Mouse (Mus musculus): Measurements from ENCODE around the gene Srgap2. TPM values are rescaled to one million over a fixed set of nuclear protein-coding genes. Genes with fewer than 3 reads are reported as not detected.

The Srgap2 gene
- polyA plus RNA-seq, 1 experiment from 2014 or later = 25.3 TPM

GRCm38 (mm10) chr1:131546798-131547690 is 19.9 kb upstream of the Srgap2 start:
- Histone ChIP-seq H3K4me3 (no peak overlapping the region), H3K4me1 (no peaks in the 10 kb centered on the region), H3K4me2 (no peak overlapping the region), H3K36me3 (replicated peaks) (no peaks in the 10 kb centered on the region), H3K27ac (no peak overlapping the region), H3K9me3 (no peaks in the 10 kb centered on the region), H3K27me3 (replicated peaks) (no peaks in the 10 kb centered on the region), H3K9ac (no peak overlapping the region)
- WGBS = 84% methylated on average over 13 of the region's 13 CpGs
- ATAC-seq (replicated peaks) = no peak

- Histone ChIP-seq H3K36me3 (replicated peaks) (no peaks in the 10 kb centered on the region), H3K9me3 (no peaks in the 10 kb centered on the region), H3K27ac (no peak overlapping the region), H3K4me1 (no peaks in the 10 kb centered on the region), H3K27me3 (replicated peaks) (no peaks in the 10 kb centered on the region), H3K9ac (no peak overlapping the region), H3K4me2 (no peak overlapping the region), H3K4me3 (no peak overlapping the region)
- ATAC-seq (replicated peaks) = no peak
- 85% methylated on average over 7 of the region's 7 CpGs for WGBS
Measured at GRCm38 (mm10) chr1:131543886-131544565, 16.9 kb upstream of the Srgap2 start.

- H3K27me3 ChIP-seq (replicated peaks) = no peaks in the 10 kb centered on the region
- H3K4me3 ChIP-seq = no peak overlapping the region
- no peak overlapping the region for H3K9ac ChIP-seq
- H3K27ac ChIP-seq = no peak overlapping the region
- no peaks in the 10 kb centered on the region for H3K36me3 ChIP-seq (replicated peaks)
- H3K4me2 ChIP-seq = no peak overlapping the region
- H3K4me1 ChIP-seq = no peaks in the 10 kb centered on the region
- no peaks in the 10 kb centered on the region for H3K9me3 ChIP-seq
- no peak for ATAC-seq (replicated peaks)
- 89% methylated on average over 5 of the region's 5 CpGs for WGBS
Measured at GRCm38 (mm10) chr1:131541903-131542302, 14.8 kb upstream of the Srgap2 start.

- Histone ChIP-seq H3K27ac (no peak overlapping the region), H3K36me3 (replicated peaks) (no peaks in the 10 kb centered on the region), H3K4me1 (no peaks in the 10 kb centered on the region), H3K4me2 (no peak overlapping the region), H3K9me3 (no peaks in the 10 kb centered on the region), H3K9ac (no peak overlapping the region), H3K4me3 (no peak overlapping the region), H3K27me3 (replicated peaks) (no peaks in the 10 kb centered on the region)
- WGBS = 57% methylated on average over 3 of the region's 3 CpGs
- no peak for ATAC-seq (replicated peaks)
Measured at GRCm38 (mm10) chr1:131541431-131541830, 14.3 kb upstream of the Srgap2 start.

GRCm38 (mm10) chr1:131540795-131541194 is 13.6 kb upstream of the Srgap2 start:
- no peak for ATAC-seq (replicated peaks)
- WGBS = 31% methylated on average over 5 of the region's 5 CpGs
- Histone ChIP-seq H3K36me3 (replicated peaks) (no peaks in the 10 kb centered on the region), H3K9me3 (no peaks in the 10 kb centered on the region), H3K9ac (no peak overlapping the region), H3K27me3 (replicated peaks) (no peaks in the 10 kb centered on the region), H3K4me1 (no peaks in the 10 kb centered on the region), H3K4me3 (no peak overlapping the region), H3K4me2 (no peak overlapping the region), H3K27ac (no peak overlapping the region)

- no peaks in the 10 kb centered on the region for H3K4me1 ChIP-seq
- no peak for ATAC-seq (replicated peaks)
- WGBS = 94% methylated on average over 4 of the region's 4 CpGs
Measured at GRCm38 (mm10) chr1:131539771-131540170, 12.6 kb upstream of the Srgap2 start.

GRCm38 (mm10) chr1:131528561-131529166 is 1.5 kb upstream of the Srgap2 start:
- peak overlapping the region; percentile 90 for H3K4me2 ChIP-seq
- 0 out of 2 replicates have a peak overlapping the region, but pooled peaks have one; percentile 10 for H3K9ac ChIP-seq
- no peaks in the 10 kb centered on the region for H3K9me3 ChIP-seq
- WGBS = under 1% methylated on average over 9 of the region's 9 CpGs
- no peak overlapping the region for H3K27ac ChIP-seq
- peaks cover 19% of the 10 kb centered on the region for H3K4me1 ChIP-seq
- peak overlapping the region; percentile 68 for H3K4me3 ChIP-seq
- H3K36me3 ChIP-seq (replicated peaks) = no peaks in the 10 kb centered on the region
- no peak for ATAC-seq (replicated peaks)
- H3K27me3 ChIP-seq (replicated peaks) = no peaks in the 10 kb centered on the region

More at GRCm38 (mm10) chr1:131539771-131540170, 12.6 kb upstream of the Srgap2 start:
- Histone ChIP-seq H3K9ac (no peak overlapping the region), H3K36me3 (replicated peaks) (no peaks in the 10 kb centered on the region), H3K4me2 (no peak overlapping the region), H3K27me3 (replicated peaks) (no peaks in the 10 kb centered on the region), H3K4me3 (no peak overlapping the region), H3K9me3 (no peaks in the 10 kb centered on the region), H3K27ac (no peak overlapping the region)

- Histone ChIP-seq H3K4me2 (peak overlapping the region; percentile 90), H3K9me3 (no peaks in the 10 kb centered on the region), H3K27ac (peak overlapping the region; percentile 30), H3K36me3 (replicated peaks) (no peaks in the 10 kb centered on the region), H3K27me3 (replicated peaks) (no peaks in the 10 kb centered on the region), H3K4me1 (peaks cover 25% of the 10 kb centered on the region), H3K4me3 (peak overlapping the region; percentile 68), H3K9ac (0 out of 2 replicates have a peak overlapping the region, but pooled peaks have one; percentile 9)
- WGBS = under 1% methylated on average over 34 of the region's 34 CpGs
- ATAC-seq (replicated peaks) = no peak
Measured at GRCm38 (mm10) chr1:131528081-131528507, 942 bp upstream of the Srgap2 start.

GRCm38 (mm10) chr1:131526371-131527270 is 531 bp downstream of the Srgap2 start:
- ATAC-seq (replicated peaks) = peak; percentile 2
- under 1% methylated on average over 68 of the region's 81 CpGs for WGBS
- no peaks in the 10 kb centered on the region for H3K36me3 ChIP-seq (replicated peaks)
- peaks cover 37% of the 10 kb centered on the region for H3K4me1 ChIP-seq
- H3K4me2 ChIP-seq = peak overlapping the region; percentile 90
- peak overlapping the region; percentile 68 for H3K4me3 ChIP-seq
- no peaks in the 10 kb centered on the region for H3K9me3 ChIP-seq
- peak overlapping the region; percentile 91 for H3K27ac ChIP-seq
- H3K9ac ChIP-seq = peak overlapping the region; percentile 76
- no peaks in the 10 kb centered on the region for H3K27me3 ChIP-seq (replicated peaks)

- peak overlapping the region; percentile 68 for H3K4me3 ChIP-seq
- H3K4me1 ChIP-seq = peaks cover 44% of the 10 kb centered on the region
- WGBS = under 1% methylated on average over 41 of the region's 41 CpGs
- no peak for ATAC-seq (replicated peaks)
- peak overlapping the region; percentile 76 for H3K9ac ChIP-seq
- no peaks in the 10 kb centered on the region for H3K36me3 ChIP-seq (replicated peaks)
- no peaks in the 10 kb centered on the region for H3K9me3 ChIP-seq
- H3K27me3 ChIP-seq (replicated peaks) = no peaks in the 10 kb centered on the region
- H3K27ac ChIP-seq = peak overlapping the region; percentile 91
- H3K4me2 ChIP-seq = peak overlapping the region; percentile 90
Measured at GRCm38 (mm10) chr1:131525586-131526271, 1.4 kb downstream of the Srgap2 start.

- Histone ChIP-seq H3K9ac (peak overlapping the region; percentile 76), H3K36me3 (replicated peaks) (no peaks in the 10 kb centered on the region), H3K4me1 (peaks cover 48% of the 10 kb centered on the region), H3K27me3 (replicated peaks) (no peaks in the 10 kb centered on the region), H3K27ac (peak overlapping the region; percentile 91), H3K4me3 (peak overlapping the region; percentile 68), H3K4me2 (peak overlapping the region; percentile 90), H3K9me3 (no peaks in the 10 kb centered on the region)
- under 1% methylated on average over 26 of the region's 26 CpGs for WGBS
- ATAC-seq (replicated peaks) = no peak
Measured at GRCm38 (mm10) chr1:131525101-131525585, 2.0 kb downstream of the Srgap2 start.
